Mouse (Mus musculus) liver, adult (tissue): ENCODE results near the gene Igf2bp2.

ENCODE experiments used
- GATA4 ChIP-seq: IDR thresholded peaks from 2 replicates; pipeline ENCODE4 v1.6.1; 2014; ENCODE audit warnings: mild to moderate bottlenecking, low read length; ENCODE audit not compliant: insufficient replicate concordance

Igf2bp2 gene

DNA sequence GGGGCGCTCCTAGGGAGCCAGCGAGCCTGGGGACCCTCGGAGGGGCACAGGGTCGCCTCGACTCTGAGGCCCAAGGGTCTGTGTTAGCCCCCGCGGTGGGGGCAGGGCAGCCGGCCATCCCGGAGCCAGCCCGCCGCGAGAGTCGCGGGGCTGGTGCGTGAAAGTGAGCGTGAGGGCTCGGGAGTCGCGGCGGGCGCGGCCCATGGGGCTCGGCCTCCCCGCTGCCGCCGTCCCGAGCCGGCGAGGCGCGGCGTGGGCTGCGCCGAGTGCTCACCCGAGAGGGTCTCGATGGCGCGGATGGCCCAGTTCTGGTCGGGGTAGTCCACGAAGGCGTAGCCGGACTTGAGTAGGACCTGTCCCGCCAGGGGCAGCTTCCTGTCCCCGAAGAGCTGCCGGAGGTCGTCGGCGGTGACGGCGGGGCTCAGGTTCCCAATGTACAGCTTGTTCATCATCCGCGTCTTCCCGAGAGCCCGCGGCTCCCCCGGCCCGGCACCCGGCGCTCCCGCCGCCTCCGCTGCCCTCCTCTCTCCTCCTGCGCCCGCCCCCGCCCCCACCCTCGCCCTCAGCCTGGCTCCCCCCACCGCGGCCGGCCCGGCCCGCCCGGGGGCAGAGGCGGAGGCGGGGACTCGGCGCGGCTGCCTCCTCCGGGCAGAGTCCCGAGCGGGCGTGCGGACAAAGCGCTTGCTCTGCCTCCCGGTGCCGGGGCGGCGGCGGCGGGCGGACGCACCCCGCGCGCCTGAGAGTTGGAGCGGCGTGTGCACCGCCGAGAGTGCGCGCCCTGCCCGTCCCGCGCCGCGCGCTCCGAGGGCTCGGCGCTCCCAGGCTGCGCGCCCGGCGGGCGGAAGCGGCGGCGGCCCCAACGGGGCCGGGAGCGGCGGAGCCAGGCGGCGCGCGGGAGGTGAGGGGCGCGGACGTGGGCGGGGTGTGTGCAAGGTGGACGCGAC is at the start of gene Igf2bp2:
Igf2bp2 (minus strand) TSS at position 788 of the 944 bp plus-strand sequence.
- no peak for TF ChIP-seq GATA4

DNA sequence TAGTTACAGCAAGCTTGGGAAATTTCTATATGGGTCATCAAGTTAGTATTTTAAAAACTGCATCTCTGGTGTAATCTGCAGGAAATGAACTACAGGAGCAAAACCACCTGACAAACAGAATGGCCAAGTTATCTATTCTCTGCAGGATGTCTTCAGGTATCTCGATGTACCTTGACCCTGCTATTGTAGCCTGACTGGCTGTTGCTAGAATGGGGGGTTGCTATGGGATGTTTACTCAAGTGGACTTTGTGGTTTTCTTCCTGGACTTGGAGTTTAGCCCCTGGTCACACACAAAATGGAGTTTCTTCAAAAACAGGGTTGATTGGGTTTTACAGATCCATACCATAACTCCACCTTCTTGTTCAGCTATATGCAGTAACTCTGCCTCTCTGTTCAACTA is 40.4 kb upstream of the Igf2bp2 start:
- no peak for TF ChIP-seq GATA4

DNA sequence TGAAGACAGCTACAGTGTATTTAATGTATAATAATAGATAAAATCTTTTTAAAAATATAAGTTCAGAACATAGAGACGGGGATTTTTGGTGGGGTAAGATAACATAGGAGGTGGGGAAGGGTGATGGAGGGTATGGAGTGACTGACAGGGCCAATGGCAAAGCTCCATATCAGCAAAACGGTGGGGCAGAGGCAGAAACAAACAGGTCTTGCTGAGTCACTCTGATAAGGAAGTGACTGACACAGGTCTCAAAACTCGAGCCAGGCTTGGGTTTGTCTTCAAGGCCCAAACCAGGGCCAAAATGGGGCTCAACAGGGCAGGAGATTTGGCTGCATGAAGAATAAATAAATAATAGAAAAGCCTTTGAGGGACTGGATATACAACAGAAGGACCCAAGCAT is 38.8 kb upstream of the Igf2bp2 start:
- TF ChIP-seq GATA4 = no peak

DNA sequence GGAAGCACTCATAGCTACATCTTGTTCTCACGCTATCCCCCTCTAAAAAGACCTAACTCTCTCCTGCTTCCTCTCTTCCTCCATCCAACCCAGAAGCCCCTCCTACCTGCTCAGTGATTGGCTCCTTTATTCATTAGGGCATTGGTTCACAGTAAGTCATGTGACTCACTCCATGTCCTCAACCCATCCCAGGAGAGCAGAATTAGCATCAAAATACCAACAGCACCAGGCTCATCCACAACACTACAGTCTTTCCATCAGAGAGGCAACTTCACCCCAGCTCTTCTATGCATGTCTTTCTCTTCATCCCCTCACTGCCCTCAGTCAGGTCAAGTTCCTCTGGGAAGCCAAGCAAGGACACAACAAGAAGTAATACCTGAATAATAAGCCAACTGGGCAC is 37.4 kb upstream of the Igf2bp2 start:
- TF ChIP-seq GATA4 = no peak

DNA sequence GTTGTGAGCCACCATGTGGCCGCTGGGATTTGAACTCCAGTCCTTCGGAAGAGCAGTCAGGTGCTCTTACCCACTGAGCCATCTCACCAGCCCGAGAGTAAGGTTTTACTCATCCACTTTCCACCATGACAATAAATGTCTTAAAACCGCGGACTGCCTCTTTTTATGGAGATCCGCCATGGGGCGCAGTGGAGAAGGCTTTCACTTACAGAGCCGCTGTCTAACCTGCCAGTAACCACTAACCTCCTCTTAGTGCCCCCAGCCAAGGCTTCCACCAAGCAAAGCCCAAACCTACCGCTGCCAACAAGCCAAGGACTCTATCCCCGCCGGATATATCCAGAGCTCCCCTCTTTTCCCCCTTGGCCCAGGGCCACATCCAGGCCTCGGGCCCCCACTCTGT is 24.3 kb upstream of the Igf2bp2 start:
- TF ChIP-seq GATA4 = no peak

DNA sequence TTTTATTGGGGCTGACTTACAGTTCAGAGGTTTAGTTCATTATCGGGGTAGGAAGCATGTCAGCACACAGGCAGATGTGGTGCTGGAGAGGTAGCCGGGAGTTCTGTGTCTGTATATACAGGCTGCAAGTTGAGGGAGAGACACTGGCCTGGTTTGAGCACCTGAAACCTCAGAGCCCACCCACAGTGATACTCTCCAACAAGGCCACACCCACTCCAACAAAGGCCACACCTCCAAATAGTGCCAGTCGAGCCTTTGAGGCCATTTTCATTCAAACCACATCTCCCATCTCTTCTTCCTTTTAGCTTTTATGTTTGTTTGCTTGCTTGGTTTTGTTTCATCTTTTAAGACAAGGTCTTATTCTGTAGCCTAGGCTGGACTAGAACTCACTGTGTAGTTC is 22.3 kb upstream of the Igf2bp2 start:
- TF ChIP-seq GATA4 = no peak

DNA sequence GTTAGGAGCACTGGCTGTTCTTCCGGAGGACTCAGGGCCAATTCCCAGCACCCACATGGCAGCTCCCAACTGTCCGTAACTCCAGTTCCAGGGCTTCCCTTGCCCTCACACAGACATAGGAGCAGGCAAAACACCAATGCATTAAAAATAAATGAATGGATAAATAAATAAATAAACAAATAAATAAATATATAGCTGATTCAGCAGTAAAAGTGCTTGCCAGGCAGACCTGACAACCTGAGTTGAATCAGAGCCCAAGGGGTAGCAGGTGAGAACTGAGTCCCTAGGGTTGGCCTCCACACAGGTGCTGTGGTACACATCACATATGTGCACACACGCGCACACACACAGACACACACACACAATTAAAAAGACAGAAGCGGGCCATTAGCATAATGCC is 21.0 kb upstream of the Igf2bp2 start:
- TF ChIP-seq GATA4 = no peak

DNA sequence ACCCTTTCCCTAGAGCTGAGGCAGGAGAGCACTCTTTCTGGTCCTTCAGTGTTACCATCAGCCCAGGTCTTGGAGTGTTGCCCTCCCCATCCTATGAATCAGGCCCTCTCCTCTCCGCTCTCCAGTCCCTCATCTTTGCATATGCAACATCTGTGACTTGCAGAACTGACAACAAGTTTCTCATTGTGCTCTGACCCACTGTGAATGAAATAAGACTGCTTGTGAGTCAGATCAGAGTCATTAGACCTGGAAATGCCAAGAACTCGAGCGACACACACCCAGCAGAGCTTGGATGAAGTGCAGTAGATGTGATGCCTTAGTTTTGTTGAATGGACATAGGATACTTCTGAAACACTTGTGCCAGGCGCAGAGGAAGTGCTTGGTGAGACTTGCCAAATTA is 19.2 kb upstream of the Igf2bp2 start:
- TF ChIP-seq GATA4 = no peak

DNA sequence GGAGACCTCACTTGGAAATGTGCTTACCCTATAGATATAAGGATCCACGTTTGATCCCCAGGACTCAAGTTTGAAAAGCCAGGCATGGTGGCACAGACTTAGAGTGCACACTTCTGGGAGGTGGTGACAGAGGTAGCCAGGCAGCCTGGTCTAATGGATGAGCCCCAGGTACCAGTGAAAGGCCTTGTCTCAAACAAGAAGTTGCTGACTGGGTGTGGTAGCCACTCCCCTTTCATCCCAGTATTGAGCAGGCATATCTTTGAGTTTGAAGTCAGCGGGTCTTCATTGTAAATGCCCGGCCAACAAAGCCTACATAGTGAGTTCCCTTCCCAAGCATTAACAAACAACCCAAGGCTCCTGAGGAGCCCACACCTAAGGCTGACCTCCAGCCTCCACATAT is 15.7 kb upstream of the Igf2bp2 start:
- TF ChIP-seq GATA4 = no peak

DNA sequence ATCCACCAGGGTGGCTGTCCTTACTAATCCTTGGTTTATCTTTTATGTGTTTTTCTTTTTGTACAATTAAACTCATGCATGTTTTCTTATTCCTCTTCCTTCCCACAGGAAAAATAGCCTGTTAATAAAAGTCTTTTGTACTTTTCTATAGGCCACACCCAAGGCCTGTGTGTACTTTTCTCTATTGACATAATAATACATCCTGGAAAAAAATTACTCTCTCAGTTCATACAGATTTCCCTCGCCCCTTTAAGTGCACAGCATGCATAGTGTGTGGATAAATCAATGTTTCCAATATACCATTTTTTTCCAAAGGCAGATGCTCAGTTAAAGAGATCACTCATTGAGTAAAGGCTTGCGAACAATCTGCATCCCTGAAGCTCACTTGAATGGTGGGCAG is 14.9 kb upstream of the Igf2bp2 start:
- TF ChIP-seq GATA4 = no peak

DNA sequence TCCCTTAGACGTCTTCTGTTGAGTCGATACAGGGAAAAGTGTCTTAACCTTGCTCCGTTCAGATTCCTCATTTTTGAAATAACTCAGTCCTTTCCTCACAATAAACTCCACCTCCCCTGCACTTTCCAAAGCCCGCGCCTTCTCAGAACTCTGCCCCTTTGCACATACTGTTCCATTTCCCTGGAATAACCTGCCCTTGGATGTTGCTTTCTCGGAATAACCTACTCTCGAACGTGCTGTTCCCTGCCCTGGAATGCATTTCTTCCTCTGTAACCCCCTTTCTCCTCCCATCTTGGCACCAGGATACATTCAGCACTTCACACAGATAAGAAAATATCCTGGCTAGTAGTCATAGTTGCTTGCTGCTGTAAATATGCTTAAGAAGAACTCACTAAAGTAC is 5.6 kb upstream of the Igf2bp2 start:
- no peak for TF ChIP-seq GATA4

DNA sequence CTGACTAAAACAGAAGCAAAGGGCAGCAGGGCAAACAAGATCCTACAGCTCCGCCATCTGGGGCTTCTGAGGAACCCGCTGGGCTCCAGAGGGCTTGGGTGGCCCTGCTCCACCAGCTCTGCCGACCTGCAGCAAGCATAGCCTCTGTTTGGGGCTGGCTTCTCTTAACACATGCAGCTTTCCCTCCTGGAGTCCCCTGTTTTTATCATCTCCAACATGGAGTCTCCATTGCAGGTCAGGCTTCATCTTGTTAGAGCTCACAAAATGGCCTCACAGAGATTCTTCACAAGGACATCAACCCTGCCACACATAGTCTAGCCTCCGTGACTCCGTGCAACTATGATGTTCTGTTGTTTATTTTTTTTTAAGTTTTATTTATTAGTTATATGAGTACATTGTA is 2.5 kb upstream of the Igf2bp2 start:
- no peak for TF ChIP-seq GATA4

DNA sequence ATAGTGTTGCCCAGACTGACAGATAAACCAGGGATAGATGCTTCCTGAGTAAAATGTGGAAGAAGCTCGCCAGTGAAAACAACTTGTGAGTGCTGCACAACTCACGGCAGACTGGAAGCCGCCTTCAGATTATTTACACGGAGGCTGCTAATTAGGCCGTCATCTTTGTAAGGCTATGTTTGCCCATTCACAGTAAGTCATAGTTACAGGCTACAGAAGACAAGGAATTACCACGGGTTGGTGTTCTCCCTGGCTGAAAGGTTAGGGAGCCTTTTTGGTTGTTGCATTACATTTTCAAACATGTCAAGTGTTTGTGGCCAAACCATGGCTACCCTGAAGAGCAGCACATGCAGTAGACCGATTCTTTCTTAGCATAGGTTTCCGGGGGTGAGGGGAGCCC is 1.3 kb upstream of the Igf2bp2 start:
- no peak for TF ChIP-seq GATA4

DNA sequence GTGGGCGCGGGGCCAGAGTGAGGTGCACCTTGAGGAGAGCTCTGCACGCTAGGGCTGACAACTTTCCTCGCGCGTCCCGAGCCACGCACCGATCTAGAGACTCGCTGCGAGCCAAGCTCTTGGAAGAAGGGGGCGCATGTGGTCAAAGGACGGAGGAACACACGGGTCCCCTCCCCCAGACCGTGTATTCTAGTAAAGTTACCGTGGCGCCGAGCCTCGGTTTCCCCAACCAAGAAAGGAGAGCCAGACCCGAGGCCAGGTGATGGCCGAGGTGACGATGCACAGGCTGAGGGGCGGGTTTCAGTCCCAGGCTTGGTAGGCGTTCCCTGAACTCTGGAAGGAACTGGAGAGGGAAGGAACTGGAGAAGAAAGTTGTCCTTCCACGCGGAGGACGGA is 355 bp upstream of the Igf2bp2 start:
- TF ChIP-seq GATA4 = no peak

DNA sequence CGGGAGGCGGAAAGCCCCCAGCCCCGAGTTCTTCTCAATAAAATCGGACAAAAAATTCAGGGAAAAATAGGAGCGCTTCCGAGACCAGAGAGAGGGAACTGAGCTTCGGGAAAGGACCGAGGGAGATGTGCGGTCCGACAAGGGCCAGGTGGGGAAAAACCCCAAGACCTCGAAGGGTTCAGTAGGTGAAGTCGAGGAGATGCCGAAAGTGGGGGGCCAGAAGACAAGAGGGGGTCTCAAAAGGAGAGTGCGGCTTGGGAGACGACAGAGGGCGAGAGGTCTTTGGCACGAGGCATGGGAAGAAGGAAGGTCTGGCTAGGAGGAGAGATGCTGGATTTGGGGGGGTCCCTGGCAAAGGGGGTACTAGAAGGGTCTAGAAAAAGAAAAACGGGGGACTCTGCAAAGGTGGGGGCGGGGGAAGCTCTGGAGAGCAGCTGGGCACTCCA is 1.0 kb downstream of the Igf2bp2 start:
- TF ChIP-seq GATA4 = no peak

DNA sequence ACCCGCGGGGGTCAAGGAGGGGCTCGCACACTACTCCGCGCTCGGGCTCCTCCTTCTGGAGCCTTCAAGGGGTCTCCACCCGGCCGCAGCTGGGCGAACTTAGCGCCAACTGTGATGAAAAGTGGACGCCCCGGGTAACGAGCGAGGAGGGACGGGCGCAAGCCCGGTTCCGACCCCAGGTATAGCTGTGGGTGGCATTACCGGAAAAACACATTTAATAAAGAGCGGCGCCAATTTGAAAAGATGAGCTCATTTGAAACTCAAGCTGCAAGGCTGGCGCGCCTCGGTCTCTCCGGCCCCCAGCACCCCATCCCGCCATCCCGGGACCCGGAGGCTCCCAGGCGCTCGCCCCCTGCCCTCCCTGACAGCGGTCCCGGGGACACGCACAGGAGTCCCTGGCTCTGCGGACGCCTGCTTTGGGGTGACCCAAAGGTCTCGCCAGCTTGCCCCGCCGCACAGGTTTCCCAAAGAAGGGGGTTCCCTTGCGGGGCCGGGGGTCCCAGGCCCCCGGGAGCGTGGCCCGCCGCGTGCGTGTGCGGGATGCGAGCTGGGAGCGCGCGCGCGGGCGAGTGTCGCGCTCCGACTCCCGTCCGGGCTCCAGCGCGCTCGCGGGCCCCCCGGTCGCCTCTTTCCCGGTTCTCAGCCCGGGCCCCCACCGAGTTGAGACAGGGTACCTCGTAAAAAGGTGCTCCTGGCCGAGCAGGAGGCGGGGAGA is 1.6 kb downstream of the Igf2bp2 start:
- no peak for TF ChIP-seq GATA4
